Mouse (Mus musculus): ENCODE measurements at regions not wholly inside any gene's neighbourhood (a gene's known extent, or its start where the extent isn't known, plus 50 kb on each side); places are given as distances from the start of the nearest gene placed in this dataset.

GRCm38 (mm10) chrX:143448636-143449346 is 54.7 kb upstream of the Chrdl1 start:
- TF ChIP-seq HCFC1 (IDR thresholded peaks at IDR 0.05; ENCODE audit: borderline replicate concordance, insufficient read depth, low read length), result no peak
- no peak for TF ChIP-seq ZC3H11A (IDR thresholded peaks at IDR 0.05; ENCODE audit: borderline replicate concordance, low read depth, low read length)
- TF ChIP-seq MAFK (IDR thresholded peaks at IDR 0.05; ENCODE audit: insufficient read depth, low read depth, low read length), result no peak
- TF ChIP-seq ZNF384 (IDR thresholded peaks at IDR 0.05; ENCODE audit: low read depth, low read length), result no peak

Data from ES-E14 (cell line).